Mouse (Mus musculus) ES-Bruce4 (cell line): ENCODE measurements around the gene Chrm5. TPM values are rescaled to one million over a fixed set of nuclear protein-coding genes. Genes with fewer than 3 reads are reported as not detected.

Experiments
- H3K27ac ChIP-seq: 2 replicates; pipeline ENCODE4 v1.5.1; 2012; ENCODE audit warnings: low read length, inconsistent platforms; ENCODE audit not compliant: insufficient read depth
- H3K27me3 ChIP-seq: 2 replicates; pipeline ENCODE4 v1.6.1; 2012; ENCODE audit warnings: mild to moderate bottlenecking, low read length, inconsistent platforms; ENCODE audit not compliant: control insufficient read depth, poor library complexity, insufficient read depth, severe bottlenecking
- H3K36me3 ChIP-seq: 2 replicates; pipeline ENCODE4 v1.6.1; 2012; ENCODE audit warnings: inconsistent platforms, mild to moderate bottlenecking, low read length, moderate library complexity; ENCODE audit not compliant: control insufficient read depth, poor library complexity, insufficient read depth, severe bottlenecking
- H3K4me1 ChIP-seq: one replicate; pipeline ENCODE4 v1.8.1; 2011; ENCODE audit warnings: low read length; ENCODE audit not compliant: control insufficient read depth, insufficient read depth
- H3K4me3 ChIP-seq: 2 replicates; pipeline ENCODE4 v1.5.1; 2011; ENCODE audit warnings: low read depth, mild to moderate bottlenecking, low read length
- H3K9ac ChIP-seq: 2 replicates; pipeline ENCODE4 v1.6.1; 2012; ENCODE audit warnings: low read depth, mild to moderate bottlenecking, inconsistent platforms; ENCODE audit not compliant: poor library complexity, severe bottlenecking
- H3K9me3 ChIP-seq: replicated peaks from 2 replicates; pipeline ENCODE4 v1.6.1; 2012; ENCODE audit warnings: mild to moderate bottlenecking, low read length, inconsistent platforms; ENCODE audit not compliant: control insufficient read depth, poor library complexity, insufficient read depth, severe bottlenecking
- CTCF ChIP-seq: IDR thresholded peaks from one replicate; pipeline ENCODE4 v1.8.1; 2011; ENCODE audit warnings: low read depth, low read length
- EP300 ChIP-seq: IDR thresholded peaks from 2 replicates; pipeline ENCODE4 v1.6.1; 2011; ENCODE audit warnings: low read depth, low read length; ENCODE audit not compliant: insufficient read depth
- POLR2A ChIP-seq: IDR thresholded peaks from one replicate; pipeline ENCODE4 v1.8.1; 2011; ENCODE audit warnings: low read length; ENCODE audit not compliant: insufficient read depth
- polyA plus RNA-seq: library from polyadenylated mRNA; stranded (reverse); fragments of >200 nt; gene quantifications from 2 replicates; pipeline ENCODE4 v1.2.4, GENCODE M21; 2011; ENCODE audit warnings: low read depth; ENCODE audit not compliant: missing spikeins, insufficient read depth, insufficient read length

Gene Chrm5
- polyA plus RNA-seq, 1 experiment = not detected

GRCm38 (mm10) chr2:112497851-112498250, 17.3 kb upstream of the Chrm5 start:
- TF ChIP-seq POLR2A (no peak), EP300 (peak; percentile 79; the same call in 1 of the 2 replicates), CTCF (no peak)
- H3K27ac ChIP-seq = peak overlapping the region; percentile 79
- H3K36me3 ChIP-seq = no peaks in the 10 kb centered on the region
- H3K4me1 ChIP-seq = peaks cover 7% of the 10 kb centered on the region
- H3K27me3 ChIP-seq = no peaks in the 10 kb centered on the region
- no peaks in the 10 kb centered on the region for H3K9me3 ChIP-seq
- H3K4me3 ChIP-seq = no peak overlapping the region
- H3K9ac ChIP-seq = no peak overlapping the region

- peaks cover 5% of the 10 kb centered on the region for H3K4me1 ChIP-seq
- H3K4me3 ChIP-seq = peak overlapping the region; percentile 89
- TF ChIP-seq CTCF (no peak), EP300 (no peak), POLR2A (no peak)
- peak overlapping the region; percentile 89 for H3K27ac ChIP-seq
- no peaks in the 10 kb centered on the region for H3K36me3 ChIP-seq
- H3K9me3 ChIP-seq = no peaks in the 10 kb centered on the region
- no peaks in the 10 kb centered on the region for H3K27me3 ChIP-seq
- H3K9ac ChIP-seq = peak overlapping the region; percentile 100
Observed at GRCm38 (mm10) chr2:112493539-112494260, 13.1 kb upstream of the Chrm5 start.

DNA sequence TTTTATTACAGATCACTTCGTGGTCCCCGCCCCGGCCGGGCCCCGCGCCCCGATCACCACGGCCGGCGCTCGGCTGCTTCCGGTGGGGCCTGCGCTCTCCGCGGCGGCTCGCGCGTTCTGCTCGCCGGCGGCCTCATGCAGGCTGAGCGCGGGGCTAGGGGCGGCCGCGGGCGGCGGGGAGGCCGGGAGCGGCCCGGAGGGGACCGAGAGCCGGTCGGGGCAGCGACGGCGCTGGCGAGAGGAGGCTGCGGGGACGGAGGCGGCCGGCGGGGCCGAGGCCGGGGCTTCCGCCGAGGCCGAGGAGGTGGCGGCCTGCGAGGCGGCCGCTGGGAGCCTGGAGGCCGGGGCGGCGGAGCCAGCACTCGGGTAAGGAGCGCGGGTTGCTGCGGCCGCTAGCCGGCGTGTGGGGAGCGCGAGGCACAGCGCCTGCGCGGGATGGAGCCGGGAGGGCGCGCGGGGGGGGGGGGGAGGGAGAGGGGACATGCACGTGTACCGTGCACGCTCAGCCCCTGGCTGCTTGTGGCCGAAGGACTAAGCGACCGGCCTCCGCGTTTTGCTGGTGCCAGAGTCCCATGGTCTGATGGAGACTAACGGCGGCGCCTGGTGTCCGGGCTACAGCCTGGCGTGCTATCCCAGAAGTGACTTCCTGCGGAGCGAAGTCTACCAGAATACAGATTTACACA, 12.4 kb upstream of the Chrm5 start, which contains the start of gene Aven:
TSS of gene Aven (plus strand) at position 109 of the 683 bp plus-strand sequence.
- no peaks in the 10 kb centered on the region for H3K27me3 ChIP-seq
- no peak for TF ChIP-seq EP300
- peak; percentile 29 for TF ChIP-seq POLR2A
- TF ChIP-seq CTCF = no peak
- H3K9me3 ChIP-seq = no peaks in the 10 kb centered on the region

DNA sequence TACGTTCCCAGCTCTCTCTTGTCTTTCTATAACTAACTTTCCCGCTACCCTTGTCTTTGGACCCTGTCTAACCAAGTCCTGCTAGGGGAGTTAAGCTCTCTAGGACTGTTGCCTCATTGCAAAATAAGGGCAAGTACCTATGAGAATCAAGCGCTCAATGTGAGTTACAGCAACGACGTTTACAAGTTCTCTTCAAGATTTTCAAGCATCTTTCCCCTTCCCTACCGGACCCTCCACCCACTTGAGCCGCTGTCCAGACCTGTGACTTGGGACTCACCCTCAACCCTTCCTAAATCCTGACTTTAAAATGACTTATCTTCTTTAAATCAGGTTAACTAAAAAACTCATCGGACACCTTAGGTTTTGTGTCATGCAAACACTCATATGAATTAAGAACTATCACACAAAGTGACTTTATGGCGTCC, 11.9 kb upstream of the Chrm5 start:
- Histone ChIP-seq H3K4me3 (peak overlapping the region; percentile 89), H3K36me3 (no peaks in the 10 kb centered on the region), H3K27ac (peak overlapping the region; percentile 38), H3K9me3 (no peaks in the 10 kb centered on the region), H3K9ac (peak overlapping the region; percentile 100), H3K27me3 (no peaks in the 10 kb centered on the region), H3K4me1 (peaks cover 1% of the 10 kb centered on the region)
- TF ChIP-seq EP300 (no peak), CTCF (no peak), POLR2A (no peak)

More for the DNA sequence above, 12.4 kb upstream of the Chrm5 start, which contains the start of gene Aven:
- Histone ChIP-seq H3K9ac (peak within 1 kb of the TSS; percentile 100), H3K4me3 (peak within 1 kb of the TSS; percentile 89), H3K36me3 (no peaks in the 10 kb centered on the region), H3K4me1 (peaks cover 1% of the 10 kb centered on the region), H3K27ac (peak within 1 kb of the TSS; percentile 89)

- Histone ChIP-seq H3K36me3 (no peaks in the 10 kb centered on the region), H3K27ac (no peak overlapping the region), H3K27me3 (no peaks in the 10 kb centered on the region), H3K4me1 (peaks cover 1% of the 10 kb centered on the region), H3K4me3 (no peak overlapping the region), H3K9me3 (no peaks in the 10 kb centered on the region), H3K9ac (no peak overlapping the region)
- TF ChIP-seq CTCF (no peak), EP300 (no peak), POLR2A (no peak)
Observed at GRCm38 (mm10) chr2:112491629-112492028, 11.1 kb upstream of the Chrm5 start.
